Mouse (Mus musculus): ENCODE data around the gene Ccdc152. TPM values are rescaled to one million over a fixed set of nuclear protein-coding genes. Genes with fewer than 3 reads are reported as not detected.
"Not testable (repeated sequence)": the region's sequence is repeated elsewhere in the genome, so short reads cannot be mapped to it uniquely, and the experiment has no call there.

Ccdc152 gene
- polyA plus RNA-seq, 1 experiment from 2014 or later: 0.15 TPM

GRCm38 (mm10) chr15:3251718-3252067 lies 51.6 kb downstream of the Ccdc152 start:
- Histone ChIP-seq H3K27ac (no peak overlapping the region), H3K27me3 (no peaks in the 10 kb centered on the region), H3K4me3 (replicated peaks) (no peak overlapping the region), H3K4me2 (no peak overlapping the region), H3K4me1 (replicated peaks) (no peaks in the 10 kb centered on the region), H3K9me3 (peaks cover 7% of the 10 kb centered on the region; the same call in 1 of the 2 replicates), H3K9ac (replicated peaks) (no peak overlapping the region), H3K36me3 (no peaks in the 10 kb centered on the region)
- ATAC-seq (ENCODE audit: insufficient number of reproducible peaks, insufficient read depth, low FRiP score, low TSS enrichment, low read depth): no peak

- H3K27ac ChIP-seq: no peak overlapping the region
- no peaks in the 10 kb centered on the region for H3K36me3 ChIP-seq
- H3K4me3 ChIP-seq (replicated peaks): no peak overlapping the region
- H3K4me1 ChIP-seq (replicated peaks): no peaks in the 10 kb centered on the region
- no peak overlapping the region for H3K9ac ChIP-seq (replicated peaks)
- H3K27me3 ChIP-seq: no peaks in the 10 kb centered on the region
- H3K9me3 ChIP-seq: peaks cover 7% of the 10 kb centered on the region; the same call in 1 of the 2 replicates
- no peak for ATAC-seq (ENCODE audit: insufficient number of reproducible peaks, insufficient read depth, low FRiP score, low TSS enrichment, low read depth)
- WGBS: 79% methylated on average over 3 of the region's 3 CpGs
- H3K4me2 ChIP-seq: no peak overlapping the region
Observed at GRCm38 (mm10) chr15:3251031-3251717, 52.2 kb downstream of the Ccdc152 start.

- no peak for ATAC-seq (ENCODE audit: insufficient number of reproducible peaks, insufficient read depth, low FRiP score, low TSS enrichment, low read depth)
- Histone ChIP-seq H3K9ac (replicated peaks) (no peak overlapping the region), H3K36me3 (no peaks in the 10 kb centered on the region), H3K4me1 (replicated peaks) (no peaks in the 10 kb centered on the region), H3K27me3 (no peaks in the 10 kb centered on the region), H3K4me2 (no peak overlapping the region), H3K4me3 (replicated peaks) (no peak overlapping the region), H3K27ac (no peak overlapping the region), H3K9me3 (peaks cover 7% of the 10 kb centered on the region; the same call in 1 of the 2 replicates)
- 90% methylated on average over 2 of the region's 2 CpGs for WGBS
Observed at GRCm38 (mm10) chr15:3250620-3251019, 52.7 kb downstream of the Ccdc152 start.

GRCm38 (mm10) chr15:3245036-3245435 lies 58.3 kb downstream of the Ccdc152 start:
- H3K9ac ChIP-seq (replicated peaks); H3K27ac ChIP-seq; H3K27me3 ChIP-seq; H3K4me3 ChIP-seq (replicated peaks); H3K36me3 ChIP-seq; H3K4me2 ChIP-seq; H3K9me3 ChIP-seq; ATAC-seq (ENCODE audit: insufficient number of reproducible peaks, insufficient read depth, low FRiP score, low TSS enrichment, low read depth); H3K4me1 ChIP-seq (replicated peaks): not testable (repeated sequence)
- WGBS: 89% methylated on average over 10 of the region's 10 CpGs

- 89% methylated on average over 1 of the region's 1 CpGs for WGBS
- Histone ChIP-seq H3K9ac (replicated peaks) (no peak overlapping the region), H3K36me3 (no peaks in the 10 kb centered on the region)
Observed at GRCm38 (mm10) chr15:3237963-3238362, 65.4 kb downstream of the Ccdc152 start.

GRCm38 (mm10) chr15:3236338-3236737 lies 67.0 kb downstream of the Ccdc152 start:
- WGBS: 83% methylated on average over 2 of the region's 2 CpGs
- no peak for ATAC-seq (ENCODE audit: insufficient number of reproducible peaks, insufficient read depth, low FRiP score, low TSS enrichment, low read depth)
- H3K4me1 ChIP-seq (replicated peaks): no peaks in the 10 kb centered on the region

More at GRCm38 (mm10) chr15:3237963-3238362, 65.4 kb downstream of the Ccdc152 start:
- Histone ChIP-seq H3K27ac (no peak overlapping the region), H3K9me3 (no peaks in the 10 kb centered on the region), H3K4me3 (replicated peaks) (no peak overlapping the region), H3K4me1 (replicated peaks) (no peaks in the 10 kb centered on the region), H3K27me3 (no peaks in the 10 kb centered on the region), H3K4me2 (no peak overlapping the region)
- no peak for ATAC-seq (ENCODE audit: insufficient number of reproducible peaks, insufficient read depth, low FRiP score, low TSS enrichment, low read depth)

GRCm38 (mm10) chr15:3233837-3234551 lies 69.3 kb downstream of the Ccdc152 start:
- ATAC-seq (ENCODE audit: insufficient number of reproducible peaks, insufficient read depth, low FRiP score, low TSS enrichment, low read depth): no peak
- Histone ChIP-seq H3K9me3 (no peaks in the 10 kb centered on the region), H3K9ac (replicated peaks) (no peak overlapping the region), H3K27me3 (no peaks in the 10 kb centered on the region), H3K4me2 (no peak overlapping the region), H3K27ac (no peak overlapping the region), H3K4me3 (replicated peaks) (no peak overlapping the region), H3K36me3 (no peaks in the 10 kb centered on the region), H3K4me1 (replicated peaks) (no peaks in the 10 kb centered on the region)
- WGBS: 76% methylated on average over 3 of the region's 3 CpGs

More at GRCm38 (mm10) chr15:3236338-3236737, 67.0 kb downstream of the Ccdc152 start:
- H3K9ac ChIP-seq (replicated peaks): no peak overlapping the region
- no peaks in the 10 kb centered on the region for H3K27me3 ChIP-seq
- no peak overlapping the region for H3K4me3 ChIP-seq (replicated peaks)
- H3K4me2 ChIP-seq: no peak overlapping the region
- H3K9me3 ChIP-seq: no peaks in the 10 kb centered on the region
- no peak overlapping the region for H3K27ac ChIP-seq
- no peaks in the 10 kb centered on the region for H3K36me3 ChIP-seq

GRCm38 (mm10) chr15:3232168-3232835 lies 71.0 kb downstream of the Ccdc152 start:
- Histone ChIP-seq H3K36me3 (no peaks in the 10 kb centered on the region), H3K4me1 (replicated peaks) (peaks cover 7% of the 10 kb centered on the region), H3K27ac (no peak overlapping the region), H3K9ac (replicated peaks) (no peak overlapping the region), H3K27me3 (no peaks in the 10 kb centered on the region), H3K4me3 (replicated peaks) (no peak overlapping the region), H3K9me3 (no peaks in the 10 kb centered on the region), H3K4me2 (no peak overlapping the region)
- WGBS: 36% methylated on average over 9 of the region's 9 CpGs
- no peak for ATAC-seq (ENCODE audit: insufficient number of reproducible peaks, insufficient read depth, low FRiP score, low TSS enrichment, low read depth)

- Histone ChIP-seq H3K27me3 (no peaks in the 10 kb centered on the region), H3K36me3 (no peaks in the 10 kb centered on the region), H3K27ac (no peak overlapping the region), H3K9me3 (no peaks in the 10 kb centered on the region), H3K9ac (replicated peaks) (no peak overlapping the region), H3K4me2 (no peak overlapping the region), H3K4me3 (replicated peaks) (no peak overlapping the region), H3K4me1 (replicated peaks) (peaks cover 8% of the 10 kb centered on the region)
- WGBS: 68% methylated on average over 4 of the region's 4 CpGs
- no peak for ATAC-seq (ENCODE audit: insufficient number of reproducible peaks, insufficient read depth, low FRiP score, low TSS enrichment, low read depth)
Observed at GRCm38 (mm10) chr15:3231004-3231403, 72.3 kb downstream of the Ccdc152 start.

Data from limb, embryonic 12.5 days (tissue).